Mouse (Mus musculus) heart, embryonic 12.5 days (tissue): ENCODE data around the gene Tln2. TPM values are rescaled to one million over a fixed set of nuclear protein-coding genes. Genes with fewer than 3 reads are reported as not detected.

ENCODE experiments used
- ATAC-seq: fragments of 200-750 bp; cut with Nextera tagmentation; 2 replicates; pipeline ENCODE4 v1.8.0; 2017; ENCODE audit warnings: moderate TSS enrichment, moderate library complexity; ENCODE audit not compliant: insufficient number of reproducible peaks, low FRiP score
- H3K27ac ChIP-seq: fragments of 300-500 bp; sonication (generic); 2 replicates; pipeline ENCODE4 v1.5.1; 2016; ENCODE audit warnings: mild to moderate bottlenecking, moderate library complexity; ENCODE audit not compliant: poor library complexity, severe bottlenecking
- H3K27me3 ChIP-seq: fragments of 300-500 bp; sonication (generic); replicated peaks from 2 replicates; pipeline ENCODE4 v1.6.1; 2016; ENCODE audit warnings: mild to moderate bottlenecking, moderate library complexity
- H3K36me3 ChIP-seq: fragments of 300-500 bp; sonication (generic); 2 replicates; pipeline ENCODE4 v1.6.1; 2016; ENCODE audit warnings: mild to moderate bottlenecking, moderate library complexity
- H3K4me1 ChIP-seq: fragments of 300-500 bp; sonication (generic); replicated peaks from 2 replicates; pipeline ENCODE4 v1.6.1; 2016; ENCODE audit warnings: mild to moderate bottlenecking
- H3K4me2 ChIP-seq: fragments of 300-500 bp; sonication (generic); 2 replicates; pipeline ENCODE4 v1.6.1; 2016; ENCODE audit warnings: mild to moderate bottlenecking, moderate library complexity
- H3K4me3 ChIP-seq: fragments of 300-500 bp; sonication (generic); 2 replicates; pipeline ENCODE4 v1.5.1; 2016; ENCODE audit warnings: mild to moderate bottlenecking
- H3K9ac ChIP-seq: fragments of 300-500 bp; sonication (generic); 2 replicates; pipeline ENCODE4 v1.6.1; 2016; ENCODE audit warnings: mild to moderate bottlenecking, moderate library complexity
- H3K9me3 ChIP-seq: fragments of 300-500 bp; sonication (generic); replicated peaks from 2 replicates; pipeline ENCODE4 v1.6.1; 2016; ENCODE audit warnings: mild to moderate bottlenecking, moderate library complexity
- WGBS: fragments of 180-500 bp; shearing (Covaris S2); methylation state at CpG from one replicate; pipeline ENCODE4 v1.1.7; 2016; 5-methylcytosine and 5-hydroxymethylcytosine counted together
- polyA plus RNA-seq: library from polyadenylated mRNA; unstranded; fragments of >200 nt; fragmentation: Nextera tagmentation; extraction: Ambion mirVana; gene quantifications from 2 replicates; pipeline ENCODE4 v1.2.1, GENCODE M21; 2016

The Tln2 gene
- polyA plus RNA-seq, 1 experiment from 2014 or later, result 57.3 TPM

DNA sequence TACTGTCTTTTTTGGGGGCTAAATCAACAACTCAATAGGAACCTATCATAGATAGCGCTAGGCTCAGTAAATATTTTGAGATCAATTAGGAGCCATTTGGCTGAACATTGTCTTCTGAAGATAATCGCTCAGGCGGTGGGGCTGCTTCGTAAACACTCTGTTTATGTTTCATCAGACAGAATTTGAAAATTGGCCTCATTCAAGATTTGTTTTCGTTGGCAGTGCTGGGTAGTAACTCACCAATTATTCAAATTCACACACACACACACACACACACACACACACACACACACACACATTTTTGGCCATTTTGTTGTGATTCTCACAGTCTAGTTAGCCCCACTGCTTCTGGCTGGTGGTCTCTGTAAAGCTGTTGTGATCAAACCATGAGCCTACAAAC is 12.9 kb downstream of the Tln2 start:
- H3K9ac ChIP-seq, result no peak overlapping the region
- ATAC-seq, result no peak
- no peak overlapping the region for H3K4me2 ChIP-seq
- WGBS, result 81% methylated on average over 5 of the region's 5 CpGs
- H3K27ac ChIP-seq, result no peak overlapping the region
- 0 out of 2 replicates have a peak, but pooled peaks cover under 1% of the 10 kb centered on the region for H3K9me3 ChIP-seq
- peaks cover 50% of the 10 kb centered on the region for H3K4me1 ChIP-seq
- H3K27me3 ChIP-seq, result no peaks in the 10 kb centered on the region
- H3K36me3 ChIP-seq, result peaks cover 1% of the 10 kb centered on the region; the same call in 1 of the 2 replicates
- no peak overlapping the region for H3K4me3 ChIP-seq

GRCm38 (mm10) chr9:67545794-67546193 is 13.7 kb downstream of the Tln2 start:
- H3K36me3 ChIP-seq, result no peaks in the 10 kb centered on the region
- no peaks in the 10 kb centered on the region for H3K27me3 ChIP-seq
- H3K4me2 ChIP-seq, result no peak overlapping the region
- ATAC-seq, result no peak
- no peak overlapping the region for H3K27ac ChIP-seq
- WGBS, result 72% methylated on average over 3 of the region's 3 CpGs
- peaks cover 50% of the 10 kb centered on the region for H3K4me1 ChIP-seq
- H3K4me3 ChIP-seq, result no peak overlapping the region
- H3K9ac ChIP-seq, result no peak overlapping the region
- no peaks in the 10 kb centered on the region for H3K9me3 ChIP-seq

GRCm38 (mm10) chr9:67544783-67545182 is 14.7 kb downstream of the Tln2 start:
- no peak for ATAC-seq
- Histone ChIP-seq H3K4me3 (no peak overlapping the region), H3K27me3 (no peaks in the 10 kb centered on the region), H3K27ac (no peak overlapping the region), H3K4me2 (no peak overlapping the region), H3K4me1 (peaks cover 55% of the 10 kb centered on the region), H3K9ac (no peak overlapping the region), H3K36me3 (no peaks in the 10 kb centered on the region), H3K9me3 (no peaks in the 10 kb centered on the region)
- WGBS, result 58% methylated on average over 7 of the region's 7 CpGs

- H3K4me1 ChIP-seq, result peaks cover 37% of the 10 kb centered on the region
- H3K4me3 ChIP-seq, result no peak overlapping the region
- H3K9me3 ChIP-seq, result no peaks in the 10 kb centered on the region
- ATAC-seq, result no peak
- 67% methylated on average over 8 of the region's 8 CpGs for WGBS
- no peak overlapping the region for H3K9ac ChIP-seq
- no peaks in the 10 kb centered on the region for H3K27me3 ChIP-seq
- H3K36me3 ChIP-seq, result no peaks in the 10 kb centered on the region
- no peak overlapping the region for H3K27ac ChIP-seq
- H3K4me2 ChIP-seq, result no peak overlapping the region
These were observed 17.6 kb downstream of the Tln2 start for GRCm38 (mm10) chr9:67541948-67542347.

DNA sequence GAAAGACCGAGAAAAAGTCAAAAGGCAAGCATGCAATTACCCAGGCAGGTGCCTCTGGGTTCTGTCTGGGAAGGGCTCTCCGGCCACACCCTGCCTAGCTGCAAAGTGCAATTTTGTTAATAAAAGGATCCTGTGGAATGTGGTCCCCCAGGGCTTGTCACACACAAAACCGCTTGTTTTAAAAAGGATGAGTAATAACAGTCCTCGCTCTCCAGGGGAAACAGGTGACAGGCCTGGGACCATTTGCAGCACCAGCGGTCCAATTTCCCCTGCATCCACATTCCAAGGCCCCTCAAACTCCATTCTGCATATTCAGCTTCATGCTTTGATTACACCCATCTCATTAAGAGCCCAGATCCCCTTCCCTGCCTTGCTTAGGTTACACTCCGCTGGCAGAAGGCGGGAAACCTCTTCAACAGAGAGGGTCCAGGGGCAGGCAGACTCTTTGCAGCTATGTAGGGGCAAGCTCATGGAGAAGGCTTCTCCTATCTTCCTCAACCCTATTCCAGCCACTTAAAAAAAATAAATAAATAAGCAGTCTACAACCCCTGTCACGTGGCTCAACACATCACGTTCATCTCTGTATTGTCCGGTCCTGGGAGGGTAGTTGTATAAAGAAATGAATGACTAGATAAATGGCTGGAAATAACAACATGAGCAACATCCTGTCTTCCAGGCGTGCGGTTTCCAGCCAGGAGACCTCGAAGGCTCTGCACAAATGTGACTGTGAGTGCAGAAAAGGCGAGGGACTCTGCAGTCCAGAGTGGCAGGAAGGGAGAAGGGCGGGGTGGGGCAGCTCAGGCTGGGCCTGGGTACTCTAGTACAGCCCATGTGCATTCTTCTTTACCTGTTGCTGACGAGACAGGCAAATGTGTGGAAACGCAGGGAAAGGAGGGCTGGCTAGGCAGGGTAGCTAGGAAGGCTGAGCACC is 19.5 kb downstream of the Tln2 start:
- Histone ChIP-seq H3K36me3 (no peaks in the 10 kb centered on the region), H3K9me3 (no peaks in the 10 kb centered on the region), H3K27ac (no peak overlapping the region), H3K9ac (no peak overlapping the region), H3K4me1 (peaks cover 32% of the 10 kb centered on the region), H3K4me2 (no peak overlapping the region), H3K4me3 (no peak overlapping the region), H3K27me3 (no peaks in the 10 kb centered on the region)
- WGBS, result 60% methylated on average over 17 of the region's 17 CpGs
- ATAC-seq, result peak; percentile 63

DNA sequence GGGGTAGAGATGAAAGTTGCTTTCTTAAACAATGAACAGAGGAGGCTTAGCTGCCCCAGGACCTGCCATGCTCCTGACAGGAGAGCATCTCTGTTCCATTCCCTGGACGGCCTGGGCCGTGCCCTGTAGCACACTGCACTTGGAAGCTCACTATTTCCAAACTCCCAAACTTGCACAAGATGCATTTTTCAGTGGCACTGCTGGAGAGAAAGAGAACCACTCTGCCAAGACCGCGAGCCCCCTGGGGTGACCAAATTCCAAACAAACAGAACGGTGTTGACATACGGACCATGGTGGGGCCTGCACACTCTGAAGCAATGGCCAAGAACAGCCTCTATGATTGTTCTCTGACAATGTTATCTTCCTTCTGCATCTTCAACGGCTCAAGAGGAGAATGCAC is 25.1 kb downstream of the Tln2 start:
- Histone ChIP-seq H3K27ac (no peak overlapping the region), H3K36me3 (no peaks in the 10 kb centered on the region), H3K4me3 (no peak overlapping the region), H3K27me3 (no peaks in the 10 kb centered on the region), H3K9ac (no peak overlapping the region), H3K4me1 (peaks cover 34% of the 10 kb centered on the region), H3K9me3 (no peaks in the 10 kb centered on the region), H3K4me2 (no peak overlapping the region)
- WGBS, result 55% methylated on average over 7 of the region's 7 CpGs
- no peak for ATAC-seq

DNA sequence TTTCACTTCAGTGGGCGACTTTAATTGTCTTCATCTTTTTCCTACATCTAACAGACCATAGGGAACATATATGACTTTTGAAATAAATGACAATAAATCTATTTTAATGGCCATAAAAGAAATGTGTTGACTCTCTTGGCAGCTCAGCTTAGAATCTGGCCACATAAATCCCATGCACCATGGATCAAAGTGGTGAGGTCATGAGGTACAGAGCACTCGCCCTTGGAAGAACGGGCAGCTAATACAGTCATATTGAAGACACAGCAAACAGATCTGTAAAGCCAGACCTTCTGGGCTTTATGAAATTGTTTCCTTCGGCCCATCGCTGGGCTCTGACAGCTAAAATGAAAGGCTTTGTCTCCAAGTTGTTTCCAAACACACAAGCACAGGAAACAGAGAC is 26.2 kb downstream of the Tln2 start:
- Histone ChIP-seq H3K27me3 (no peaks in the 10 kb centered on the region), H3K27ac (no peak overlapping the region), H3K4me2 (no peak overlapping the region), H3K9me3 (no peaks in the 10 kb centered on the region), H3K4me1 (peaks cover 45% of the 10 kb centered on the region), H3K4me3 (no peak overlapping the region), H3K36me3 (no peaks in the 10 kb centered on the region), H3K9ac (no peak overlapping the region)
- WGBS, result 78% methylated on average over 5 of the region's 5 CpGs
- no peak for ATAC-seq

DNA sequence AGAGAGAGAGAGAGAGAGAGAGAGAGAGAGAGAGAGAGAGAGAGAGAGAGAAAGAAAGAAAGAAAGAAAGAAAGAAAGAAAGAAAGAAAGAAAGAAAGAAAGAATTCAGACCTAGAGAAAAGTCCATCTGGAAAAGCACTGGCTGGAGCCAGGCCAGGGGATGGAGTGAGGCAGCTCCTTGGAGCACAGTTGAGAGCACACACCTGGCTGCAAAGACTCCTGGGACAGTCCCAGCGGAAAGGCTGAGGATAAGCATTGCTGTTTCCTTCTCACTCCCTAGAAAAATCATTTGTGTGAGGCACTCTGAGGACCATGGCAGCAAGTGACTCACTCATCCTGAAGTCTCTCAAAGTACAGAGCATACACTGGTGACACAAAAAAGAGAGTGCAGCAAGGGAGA is 26.9 kb downstream of the Tln2 start:
- no peak overlapping the region for H3K27ac ChIP-seq
- no peak overlapping the region for H3K4me3 ChIP-seq
- H3K4me1 ChIP-seq, result peaks cover 45% of the 10 kb centered on the region
- WGBS, result 84% methylated on average over 1 of the region's 1 CpGs
- H3K9ac ChIP-seq, result no peak overlapping the region
- H3K9me3 ChIP-seq, result no peaks in the 10 kb centered on the region
- H3K27me3 ChIP-seq, result no peaks in the 10 kb centered on the region
- no peaks in the 10 kb centered on the region for H3K36me3 ChIP-seq
- ATAC-seq, result no peak
- H3K4me2 ChIP-seq, result no peak overlapping the region

GRCm38 (mm10) chr9:67529600-67529999 is 29.9 kb downstream of the Tln2 start:
- Histone ChIP-seq H3K27ac (peak overlapping the region; percentile 81), H3K9ac (no peak overlapping the region), H3K4me3 (no peak overlapping the region), H3K27me3 (no peaks in the 10 kb centered on the region), H3K4me2 (peak overlapping the region; percentile 28), H3K4me1 (peaks cover 38% of the 10 kb centered on the region), H3K36me3 (no peaks in the 10 kb centered on the region), H3K9me3 (no peaks in the 10 kb centered on the region)
- 36% methylated on average over 5 of the region's 5 CpGs for WGBS
- 0 out of 2 replicates have a peak, but pooled peaks have one; percentile 45 for ATAC-seq

DNA sequence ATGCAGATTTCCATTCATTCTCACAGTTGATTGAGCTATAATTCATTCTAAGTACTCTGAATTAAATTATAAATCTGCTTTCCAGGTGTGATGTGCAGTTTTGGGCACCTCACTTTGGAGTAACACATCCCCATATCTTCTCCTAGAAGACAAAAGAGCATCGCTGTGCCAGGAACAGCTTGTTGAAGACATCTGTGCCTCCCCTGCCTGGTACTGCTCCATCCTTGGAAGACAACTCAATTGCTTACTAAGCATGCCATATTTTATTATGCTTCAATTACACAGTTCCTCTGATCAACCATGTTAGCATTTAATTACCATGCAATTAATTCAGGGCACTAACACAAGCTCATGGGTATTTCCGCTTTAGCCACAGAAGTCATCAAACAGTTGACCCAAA is 31.8 kb downstream of the Tln2 start:
- Histone ChIP-seq H3K9me3 (no peaks in the 10 kb centered on the region), H3K27me3 (no peaks in the 10 kb centered on the region), H3K4me2 (no peak overlapping the region), H3K9ac (no peak overlapping the region), H3K36me3 (no peaks in the 10 kb centered on the region), H3K4me1 (peaks cover 26% of the 10 kb centered on the region), H3K27ac (no peak overlapping the region), H3K4me3 (no peak overlapping the region)
- WGBS, result 84% methylated on average over 2 of the region's 2 CpGs
- ATAC-seq, result no peak

DNA sequence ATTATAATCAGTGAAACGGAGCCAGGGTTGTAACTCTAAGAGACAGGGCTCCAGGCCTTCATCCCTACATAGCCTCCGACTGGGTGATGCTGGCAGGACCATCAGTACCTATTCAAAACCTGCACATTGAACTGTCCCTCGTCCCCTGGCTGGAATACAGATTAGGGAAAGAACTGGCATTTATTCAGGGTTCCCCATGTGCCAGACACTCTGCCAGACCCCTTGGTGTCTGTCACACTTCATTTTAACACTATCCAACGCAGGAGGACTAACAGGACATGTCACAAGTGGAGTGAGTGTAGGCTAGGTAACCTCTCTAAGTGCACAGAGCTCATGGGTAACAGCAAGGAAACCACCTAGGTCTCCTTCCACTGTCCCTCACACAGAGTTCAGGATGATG is 37.8 kb downstream of the Tln2 start:
- peaks cover 24% of the 10 kb centered on the region for H3K4me1 ChIP-seq
- ATAC-seq, result no peak

More for the DNA sequence above, 37.8 kb downstream of the Tln2 start:
- H3K4me2 ChIP-seq, result no peak overlapping the region
- no peaks in the 10 kb centered on the region for H3K36me3 ChIP-seq
- H3K9ac ChIP-seq, result no peak overlapping the region
- no peak overlapping the region for H3K4me3 ChIP-seq
- H3K27ac ChIP-seq, result no peak overlapping the region
- H3K9me3 ChIP-seq, result no peaks in the 10 kb centered on the region
- WGBS, result 59% methylated on average over 4 of the region's 4 CpGs
- no peaks in the 10 kb centered on the region for H3K27me3 ChIP-seq
